Mouse (Mus musculus): ENCODE measurements around the gene Apof.

The Apof gene

GRCm38 (mm10) chr10:128298243-128298642 is 29.8 kb downstream of the Apof start:
- in situ Hi-C loops (cut with MboI, MseI) = no loop called here

DNA sequence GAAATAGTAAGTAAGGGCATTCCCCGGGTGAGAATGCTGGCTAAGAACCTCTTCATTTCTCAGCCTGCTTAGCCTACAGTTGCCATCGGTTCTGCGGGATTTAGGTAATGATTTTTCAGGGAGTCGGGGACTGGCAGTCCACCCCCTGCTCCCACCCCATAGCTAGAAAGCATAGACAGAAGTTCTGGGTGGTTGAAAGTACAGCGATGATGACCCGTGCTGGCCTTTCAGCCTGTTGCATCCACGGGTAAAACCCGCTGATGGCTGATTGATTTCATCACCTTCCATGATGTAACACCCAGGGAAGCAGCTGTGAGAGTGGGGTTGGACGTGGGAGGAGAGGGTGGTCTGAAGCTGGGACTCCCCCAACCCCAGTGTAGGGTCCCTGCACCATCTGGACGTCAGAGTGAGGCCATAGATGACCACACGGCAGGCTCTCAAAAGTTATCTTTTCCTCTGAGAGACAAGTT is 30.3 kb downstream of the Apof start, which contains the start of gene Il23a:
TSS of gene Il23a (minus strand) at position 51 of the 470 bp plus-strand sequence.
- in situ Hi-C loops (cut with MboI, MseI) = no loop called here

- in situ Hi-C loops (cut with MboI, MseI) = no loop called here
Observed at GRCm38 (mm10) chr10:128302357-128302756, 33.9 kb downstream of the Apof start.

- in situ Hi-C loops (cut with MboI, MseI) = no loop called here
Observed at GRCm38 (mm10) chr10:128302785-128303125, 34.3 kb downstream of the Apof start.

DNA sequence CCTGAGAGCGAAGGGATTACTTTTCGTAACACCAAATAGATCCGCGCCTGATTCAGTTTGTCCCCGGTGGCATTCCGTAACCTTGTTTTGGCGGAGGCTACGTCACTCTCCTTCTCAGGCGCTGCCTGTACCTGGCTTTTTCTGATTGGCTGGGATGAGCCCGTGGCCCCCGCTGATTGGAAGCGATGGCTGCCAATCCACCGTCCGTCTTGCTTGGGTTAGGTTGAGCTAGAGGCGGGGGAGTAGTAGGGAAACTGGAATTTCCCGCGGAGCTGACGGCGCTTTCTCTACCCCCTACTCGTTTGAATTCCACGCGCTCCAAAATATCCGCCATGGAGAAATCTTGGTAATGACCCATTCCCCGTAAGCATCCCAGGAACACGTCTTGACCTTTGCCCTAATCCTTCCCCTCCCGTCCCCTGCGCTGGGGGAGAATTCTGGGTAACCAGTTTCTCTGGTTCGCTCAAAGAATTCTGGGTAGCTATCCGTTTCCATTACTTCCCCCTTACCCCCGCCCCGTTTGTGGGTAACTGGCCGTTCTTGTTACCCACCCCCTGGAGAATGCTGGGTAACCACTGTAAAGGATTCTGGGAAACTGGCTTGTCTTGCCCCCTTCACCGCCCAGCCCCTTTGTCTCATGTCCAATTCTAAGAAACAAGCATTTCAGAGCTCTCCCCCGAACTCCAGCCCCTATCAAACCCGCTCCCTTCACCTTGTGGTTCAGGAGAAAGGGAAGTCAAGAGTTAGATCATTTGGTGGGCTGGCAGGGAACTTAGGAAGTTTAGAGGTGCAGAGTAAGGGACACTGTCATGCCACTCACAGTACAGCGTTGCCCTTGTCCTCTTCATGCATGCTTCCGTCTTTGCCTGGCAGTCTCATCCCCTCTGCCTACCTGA is 34.9 kb downstream of the Apof start, which contains the start of gene Pan2:
TSS of gene Pan2 (plus strand) at position 210 of the 896 bp plus-strand sequence.
- in situ Hi-C loops (cut with MboI, MseI) = no loop called here

GRCm38 (mm10) chr10:128309654-128310053 is 41.2 kb downstream of the Apof start:
- in situ Hi-C loops (cut with MboI, MseI) = no loop called here

DNA sequence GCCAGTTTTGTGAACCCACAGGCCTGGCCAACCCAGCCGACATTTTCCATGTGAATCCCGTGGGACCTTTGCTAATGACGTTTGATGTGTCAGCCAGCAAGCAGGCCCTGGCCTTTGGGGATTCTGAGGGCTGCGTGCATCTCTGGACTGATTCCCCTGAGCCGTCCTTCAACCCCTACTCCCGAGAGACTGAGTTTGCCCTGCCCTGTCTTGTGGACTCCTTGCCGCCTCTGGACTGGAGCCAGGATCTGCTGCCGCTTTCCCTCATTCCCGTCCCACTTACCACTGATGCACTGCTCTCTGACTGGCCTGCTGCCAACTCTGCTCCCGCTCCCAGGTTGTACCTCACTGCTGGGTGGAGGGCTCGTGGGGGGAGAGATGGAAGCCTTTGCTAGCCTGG is 41.7 kb downstream of the Apof start:
- in situ Hi-C loops (cut with MboI, MseI) = no loop called here

DNA sequence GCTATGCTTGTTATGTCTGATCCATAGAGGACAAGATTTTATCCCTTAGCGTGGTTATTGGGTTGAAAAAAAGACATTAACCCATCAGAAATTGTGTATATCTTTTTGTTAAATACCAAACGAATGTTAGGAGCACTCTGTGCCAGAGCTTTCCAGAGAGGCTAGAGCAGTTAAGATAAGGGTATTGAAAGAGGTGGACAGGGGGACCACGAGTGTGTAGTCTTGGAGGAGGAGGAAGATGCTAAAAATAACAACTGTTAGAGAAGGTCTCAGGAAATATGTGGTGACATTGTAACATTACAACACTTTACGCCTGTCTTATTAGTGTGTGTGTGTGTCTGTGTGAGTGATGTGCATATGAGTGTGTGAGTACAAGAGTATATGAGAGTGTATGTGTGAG is 42.4 kb downstream of the Apof start:
- in situ Hi-C loops (cut with MboI, MseI) = no loop called here

GRCm38 (mm10) chr10:128315578-128315977 is 47.1 kb downstream of the Apof start:
- in situ Hi-C loops (cut with MboI, MseI) = no loop called here

Data from T-helper 1 cell (primary cell).